Comparison of ENCODE assay signal across 8 mouse cellular contexts in genomic region chr4:101146047-101146745, GRCm38 (mm10).
DNase-seq lines count a peak whose midpoint lies in the region; ATAC-seq lines count a peak whose summit lies in the region.

No protein-coding gene starts in this region.

- 23% methylated on average over 9 of the region's 9 CpGs for WGBS in forebrain, embryonic 16.5 days
- 24% methylated on average over 9 of the region's 9 CpGs for WGBS in hindbrain, embryonic 13.5 days

- no peak overlapping the region for H3K4me3 ChIP-seq in forebrain, embryonic 16.5 days (replicated peaks; ENCODE audit: low read length)
- H3K4me3 ChIP-seq in hindbrain, embryonic 13.5 days: no peak overlapping the region

- H3K4me1 ChIP-seq in forebrain, embryonic 16.5 days (replicated peaks; ENCODE audit: control insufficient read depth, insufficient read depth, low read length): peaks cover 2% of the 10 kb centered on the region; the same call in 1 of the 2 replicates
- H3K4me1 ChIP-seq in hindbrain, embryonic 13.5 days (replicated peaks): peaks cover 11% of the 10 kb centered on the region

- H3K4me2 ChIP-seq in forebrain, embryonic 16.5 days (ENCODE audit: low read length): peak overlapping the region; percentile 36; the same call in 1 of the 2 replicates
- peak overlapping the region; percentile 22; the same call in 1 of the 2 replicates for H3K4me2 ChIP-seq in hindbrain, embryonic 13.5 days

- ATAC-seq in forebrain, embryonic 16.5 days: peak; percentile 85
- peak; percentile 77 for ATAC-seq in hindbrain, embryonic 13.5 days (ENCODE audit: low FRiP score)

- H3K27me3 ChIP-seq in forebrain, embryonic 16.5 days (replicated peaks; ENCODE audit: control insufficient read depth, insufficient read depth, low read length): no peaks in the 10 kb centered on the region
- H3K27me3 ChIP-seq in hindbrain, embryonic 13.5 days: no peaks in the 10 kb centered on the region

- peaks cover 2% of the 10 kb centered on the region; the same call in 1 of the 2 replicates for H3K36me3 ChIP-seq in forebrain, embryonic 16.5 days (ENCODE audit: control insufficient read depth, insufficient read depth)
- peaks cover 6% of the 10 kb centered on the region; the same call in 1 of the 2 replicates for H3K36me3 ChIP-seq in hindbrain, embryonic 13.5 days

- H3K27ac ChIP-seq in forebrain, embryonic 16.5 days (ENCODE audit: low read length): no peak overlapping the region
- no peak overlapping the region for H3K27ac ChIP-seq in hindbrain, embryonic 13.5 days

- peak overlapping the region; percentile 43; the same call in 1 of the 2 replicates for H3K9ac ChIP-seq in forebrain, embryonic 16.5 days (replicated peaks; ENCODE audit: low read depth, low read length)
- H3K9ac ChIP-seq in hindbrain, embryonic 13.5 days: 0 out of 2 replicates have a peak overlapping the region, but pooled peaks have one; percentile 30

- H3K9me3 ChIP-seq in forebrain, embryonic 16.5 days (ENCODE audit: control insufficient read depth, low read length): no peaks in the 10 kb centered on the region
- no peaks in the 10 kb centered on the region for H3K9me3 ChIP-seq in hindbrain, embryonic 13.5 days

- peak; percentile 89 for DNase-seq in NIH3T3 (ENCODE audit: low read depth)
- peak; percentile 79 to 82 for DNase-seq in cerebellum, adult 18-20 months
- DNase-seq in layer of hippocampus, adult 9-11 months: peak; percentile 83
- peak; percentile 73 for DNase-seq in lung, postnatal 25 days (ENCODE audit: low spot score)
- DNase-seq in retina, embryonic 14.5 days (ENCODE audit: low spot score): peak; percentile 92
- peak; percentile 70 for DNase-seq in urinary bladder, postnatal 14 days (ENCODE audit: low spot score)
